Mouse (Mus musculus) retina, postnatal 1 day (tissue): ENCODE data around the gene Bcam.
A peak's percentile ranks its signal among the peaks of the same experiment; 100 is the strongest.

Experiments
- DNase-seq: peaks from one replicate; pipeline ENCODE4 v3.0.0-alpha.2; 2012

Bcam gene

DNA sequence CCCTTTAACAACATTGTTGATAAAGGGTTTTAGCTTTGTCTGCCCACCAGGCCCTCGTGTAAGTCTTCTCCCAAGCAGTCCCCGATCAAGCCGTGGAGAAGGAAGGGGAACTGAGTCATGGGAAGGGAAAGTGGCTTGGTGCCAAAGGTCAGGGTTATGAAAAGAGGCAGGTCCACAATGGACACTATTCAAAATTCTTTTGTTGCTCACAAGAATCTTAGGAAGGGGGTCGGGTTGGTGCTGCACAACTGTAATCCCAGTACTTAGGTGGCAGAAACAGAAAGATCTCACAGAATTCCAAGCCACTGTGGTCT lies 19.8 kb downstream of the Bcam start:
- DNase-seq, result no peak

DNA sequence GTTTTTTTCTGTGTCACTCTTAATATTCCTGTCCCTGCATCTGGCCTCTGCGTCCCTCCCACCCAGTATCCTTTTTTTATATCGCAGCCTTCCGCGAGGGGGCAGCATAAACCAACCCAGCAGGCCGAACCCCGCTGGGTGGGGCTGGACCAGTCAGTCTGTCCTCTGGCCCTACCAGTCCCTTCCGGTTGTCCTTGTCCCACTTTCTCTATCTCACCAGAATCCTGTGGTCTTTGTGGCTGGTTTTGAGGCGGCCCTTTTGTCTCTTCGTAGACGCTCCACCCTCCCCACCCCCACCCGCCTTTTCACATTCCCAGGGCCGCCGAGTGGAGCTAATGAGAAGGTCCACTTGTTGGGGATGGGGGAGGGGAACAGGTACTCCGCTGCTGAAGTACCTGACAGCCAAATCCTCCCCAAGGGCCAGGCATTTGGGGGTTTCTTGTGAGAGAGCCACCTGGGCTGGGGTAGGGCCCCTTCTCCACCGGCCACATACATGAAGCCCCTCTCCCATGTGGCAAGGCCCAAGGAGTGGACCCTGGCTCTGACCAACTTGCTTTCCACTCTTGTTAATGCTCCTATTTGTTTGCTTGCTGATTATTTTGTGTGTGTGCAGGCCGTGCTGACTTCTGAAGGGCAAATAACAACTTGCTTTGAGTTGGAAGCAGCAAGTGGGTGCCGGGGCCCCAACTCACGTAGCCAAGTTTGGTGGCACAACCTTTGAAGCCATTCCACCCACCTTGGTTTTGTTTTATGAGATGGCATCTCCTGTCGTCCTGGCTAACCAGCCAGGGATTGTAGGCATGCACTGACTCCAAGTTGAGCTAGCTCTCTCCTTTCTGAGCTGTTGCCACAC lies 20.4 kb downstream of the Bcam start, which contains the start of gene Nectin2:
TSS of gene Nectin2 (minus strand) at position 267 of the 853 bp plus-strand sequence.
- DNase-seq, result peak; percentile 92

DNA sequence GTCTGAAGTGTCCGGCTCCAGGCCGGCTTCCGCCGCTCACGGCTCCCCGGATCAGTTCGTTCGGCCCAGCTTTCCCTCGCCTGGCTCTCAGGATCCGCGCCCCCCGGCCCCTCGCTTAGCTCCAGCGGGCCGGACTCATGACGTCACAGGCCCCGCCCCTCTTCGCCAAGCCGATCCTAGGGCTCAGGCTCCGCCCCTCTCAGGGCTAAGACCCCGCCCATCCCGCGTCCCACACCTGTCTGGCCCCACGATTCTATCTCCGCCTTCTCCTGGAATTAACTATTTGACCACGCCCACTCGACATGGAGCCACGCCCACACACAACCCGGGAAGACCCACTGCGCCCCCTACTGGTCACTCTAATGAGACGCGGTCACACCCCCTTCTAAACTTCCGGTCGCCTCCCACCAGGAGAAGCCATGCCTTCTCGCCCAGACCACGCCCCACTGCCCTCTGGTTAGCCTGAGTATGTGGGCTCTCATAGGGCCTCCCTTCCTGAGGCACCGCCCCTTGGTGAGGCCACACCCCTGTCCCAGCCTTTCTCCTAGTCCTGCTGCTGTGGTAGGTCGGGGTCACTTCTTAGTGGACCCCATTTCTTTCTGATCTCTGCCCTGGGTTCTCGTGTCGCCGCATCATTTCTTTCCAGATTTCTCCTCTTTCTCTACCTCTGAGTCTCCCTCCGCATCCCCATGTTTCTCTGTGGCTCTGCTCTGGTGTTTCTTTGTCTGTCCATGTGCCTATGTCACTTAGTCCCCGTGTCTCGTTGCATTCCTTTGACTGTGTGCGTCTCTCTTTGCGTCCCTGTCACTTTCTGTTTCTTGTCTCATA lies 21.2 kb downstream of the Bcam start:
- peak; percentile 99 for DNase-seq

DNA sequence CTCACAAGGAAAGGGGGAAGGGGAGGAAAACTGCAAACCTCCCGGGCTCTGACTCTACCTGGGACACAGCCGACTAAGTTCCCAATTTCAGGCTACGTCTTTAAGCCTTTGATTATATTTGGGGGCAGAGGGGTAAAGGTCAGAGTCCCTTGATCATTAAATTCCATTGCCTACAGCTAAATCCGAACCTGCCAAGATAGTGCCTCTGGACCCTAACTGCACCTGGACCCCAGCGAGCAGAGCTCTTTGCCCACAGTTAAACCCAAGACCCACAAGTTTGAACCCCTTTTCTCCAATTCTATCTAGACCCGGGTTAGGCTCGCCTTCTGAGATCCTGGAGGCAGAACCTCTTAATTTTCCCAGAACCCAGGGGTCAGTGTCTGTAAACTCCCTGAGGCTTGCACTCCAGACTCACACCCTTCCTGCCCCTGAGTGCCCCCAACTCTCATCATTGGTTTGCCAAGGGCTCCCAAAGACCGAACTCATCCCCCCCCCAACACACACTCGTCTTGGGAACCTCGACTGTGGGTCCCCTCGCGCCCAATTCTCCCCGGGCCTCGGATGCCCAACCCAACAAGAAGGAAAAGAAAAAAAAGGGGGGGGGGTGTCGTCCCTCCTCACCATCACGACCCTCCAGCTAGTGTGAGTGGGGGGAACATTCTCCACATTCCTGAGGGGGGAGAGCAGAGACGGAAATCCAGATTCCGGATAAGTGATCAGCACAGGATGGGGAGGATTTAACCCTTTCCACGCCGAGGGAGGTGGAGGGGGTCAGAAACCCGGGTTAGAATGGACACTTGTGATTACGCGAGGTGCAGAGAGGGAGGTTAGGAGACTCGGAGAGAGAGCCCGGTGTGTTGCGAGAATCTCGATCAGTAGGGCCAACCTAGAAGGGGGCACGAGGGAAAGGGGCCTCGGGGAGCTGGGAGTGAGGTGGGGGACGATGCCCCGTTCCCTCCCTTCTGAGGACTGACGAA lies 22.3 kb downstream of the Bcam start:
- peak; percentile 64 for DNase-seq

DNA sequence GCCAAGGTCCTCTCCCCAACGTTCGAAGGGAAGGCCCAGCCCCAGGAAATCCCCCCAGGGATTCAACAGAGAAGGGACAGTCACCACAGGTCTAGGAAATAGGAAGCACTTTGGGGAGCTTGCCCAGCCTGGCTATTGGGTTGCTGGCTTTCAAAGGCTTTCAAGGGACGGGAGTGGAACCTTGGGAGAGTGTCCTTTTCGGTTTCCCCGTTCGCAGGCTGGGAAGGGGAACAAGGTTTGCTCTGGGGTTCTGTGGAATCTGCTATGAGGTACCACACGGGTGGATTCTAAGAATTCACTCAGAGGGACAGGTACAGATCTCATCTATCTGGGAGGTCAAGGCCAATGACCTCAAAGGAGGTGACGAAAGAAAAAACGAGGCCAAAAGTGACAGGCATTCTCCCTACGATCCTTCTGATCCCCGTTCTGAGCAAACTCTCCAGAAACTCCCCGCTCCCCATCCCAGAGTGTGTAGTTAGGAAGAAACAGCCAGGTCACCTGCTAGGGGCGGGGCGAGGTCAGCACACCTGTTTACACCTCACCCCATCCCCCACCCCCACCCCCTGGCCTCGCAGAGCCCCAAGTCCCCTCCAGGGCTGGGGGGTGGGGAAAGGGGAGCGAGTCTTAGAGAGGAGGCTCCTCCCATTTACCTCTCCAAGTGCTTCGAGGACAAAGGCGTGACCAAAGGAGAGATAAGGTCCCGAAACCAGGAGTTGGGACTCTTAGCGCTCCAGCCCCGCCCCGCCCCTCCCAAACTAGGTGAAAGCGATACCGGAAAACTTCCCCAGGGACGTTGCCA lies 23.2 kb downstream of the Bcam start:
- DNase-seq, result peak; percentile 21

DNA sequence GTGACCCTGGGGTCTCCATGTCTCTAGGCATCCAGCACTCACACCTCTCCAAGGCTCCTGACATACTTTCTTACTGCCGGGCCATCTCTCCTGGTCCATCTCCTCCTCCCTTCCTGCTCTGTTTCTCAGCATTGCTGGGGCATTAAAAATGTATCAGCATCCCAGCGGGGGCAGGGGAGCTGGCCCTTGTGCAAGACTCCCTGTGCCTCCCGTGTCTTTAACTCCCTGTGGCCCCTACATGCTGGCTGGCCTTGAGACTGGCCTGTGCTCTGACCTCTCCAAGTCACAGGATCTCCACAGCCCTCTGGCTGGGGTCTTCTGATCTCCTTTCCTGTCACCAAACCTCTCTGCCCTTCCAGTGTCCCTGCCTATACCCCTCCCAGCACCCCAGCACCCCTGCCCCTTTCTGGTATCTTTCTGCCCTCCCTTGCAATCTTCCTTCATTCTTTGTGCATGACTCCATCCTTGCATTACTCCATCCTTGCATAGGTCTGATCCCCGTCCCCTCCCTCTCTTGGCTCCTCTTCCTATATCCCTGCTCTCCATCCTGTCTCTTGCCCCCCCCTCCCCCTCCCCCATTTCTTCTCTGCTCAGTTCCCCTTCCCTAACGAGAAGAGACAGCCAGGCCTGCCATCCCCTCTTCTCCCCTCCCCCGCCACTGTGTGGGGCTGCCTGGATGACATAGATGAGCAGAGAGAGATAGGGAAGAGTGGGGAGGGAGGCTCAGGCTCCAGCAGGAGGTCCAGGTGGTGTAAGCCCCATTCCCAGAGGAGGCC lies 24.2 kb downstream of the Bcam start:
- DNase-seq, result peak; percentile 79

DNA sequence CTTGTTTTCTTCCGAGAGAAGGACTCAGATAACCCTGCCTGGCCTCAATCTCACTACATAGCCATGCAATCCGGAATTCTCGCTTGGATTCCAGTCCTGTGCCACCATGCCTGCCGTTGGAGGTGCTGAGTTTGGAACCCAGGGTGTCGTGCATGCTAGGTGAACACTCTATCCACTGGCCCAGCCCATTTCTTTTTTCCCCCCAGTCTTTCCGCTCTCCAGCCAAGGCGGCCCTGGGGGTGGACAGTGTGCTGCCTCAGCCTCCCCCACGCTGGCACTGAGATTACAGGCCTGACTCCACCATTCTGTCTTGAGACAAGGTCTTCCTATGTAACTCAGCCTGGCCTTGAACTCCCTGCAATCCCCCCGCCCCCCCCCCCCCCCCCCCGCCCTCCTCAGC lies 24.8 kb downstream of the Bcam start:
- no peak for DNase-seq

DNA sequence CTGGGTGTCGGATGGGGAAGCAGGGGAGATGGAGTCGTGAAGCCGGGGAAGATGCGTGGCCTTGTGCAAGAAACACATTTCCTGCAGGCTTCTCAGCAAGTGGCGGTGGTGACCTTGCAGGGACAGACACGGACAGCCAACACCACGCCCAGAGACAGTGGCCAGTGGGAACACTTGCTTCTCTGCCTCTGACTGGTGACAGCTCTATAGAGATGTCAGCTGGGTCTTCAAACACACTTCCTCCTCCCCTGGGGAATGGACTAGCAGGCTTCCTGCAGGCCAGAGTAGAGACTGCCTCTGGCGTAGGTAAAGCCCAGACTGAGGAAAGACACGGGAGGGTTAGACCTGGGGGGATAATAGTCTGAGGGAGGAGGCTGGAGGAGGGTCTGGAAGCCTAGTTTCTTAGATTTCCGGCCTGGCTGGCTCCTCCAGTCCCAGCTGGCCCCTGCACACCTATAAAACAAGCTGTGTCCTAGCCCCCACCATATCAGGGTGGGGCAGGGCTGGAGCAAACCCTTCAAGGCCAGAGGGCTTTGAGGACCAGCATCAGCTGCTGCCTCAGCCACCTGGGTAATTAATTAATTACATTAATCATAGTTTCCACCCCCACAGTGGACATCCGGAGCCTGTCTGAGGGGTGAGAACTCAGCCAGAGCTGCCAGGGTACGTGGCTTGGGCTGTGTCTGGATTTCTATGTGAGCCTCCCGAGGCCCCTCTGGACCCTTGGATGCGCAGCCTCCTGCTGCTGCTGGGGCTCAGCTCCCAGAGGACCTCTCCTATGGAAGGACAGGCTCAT lies 26.0 kb downstream of the Bcam start:
- no peak for DNase-seq

DNA sequence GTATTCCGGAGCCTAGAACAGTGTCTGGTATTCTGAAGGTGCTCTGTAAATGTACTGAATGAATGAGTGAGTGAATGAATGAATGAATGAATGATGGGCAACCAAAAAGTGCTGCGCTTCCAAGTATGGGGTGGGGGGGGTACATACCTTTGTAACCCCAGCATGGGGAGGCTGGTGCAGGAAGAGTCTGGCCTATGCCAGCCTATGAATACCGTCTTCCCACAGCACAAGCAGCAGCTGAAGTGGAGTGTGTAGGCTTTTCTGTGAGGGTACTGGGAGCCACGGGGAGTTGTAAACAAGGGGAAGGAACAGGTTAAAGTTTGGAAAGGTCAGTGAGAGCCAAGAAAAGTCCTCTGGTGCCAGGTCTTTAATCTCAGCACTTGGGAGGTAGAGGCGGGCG lies 27.0 kb downstream of the Bcam start:
- no peak for DNase-seq

DNA sequence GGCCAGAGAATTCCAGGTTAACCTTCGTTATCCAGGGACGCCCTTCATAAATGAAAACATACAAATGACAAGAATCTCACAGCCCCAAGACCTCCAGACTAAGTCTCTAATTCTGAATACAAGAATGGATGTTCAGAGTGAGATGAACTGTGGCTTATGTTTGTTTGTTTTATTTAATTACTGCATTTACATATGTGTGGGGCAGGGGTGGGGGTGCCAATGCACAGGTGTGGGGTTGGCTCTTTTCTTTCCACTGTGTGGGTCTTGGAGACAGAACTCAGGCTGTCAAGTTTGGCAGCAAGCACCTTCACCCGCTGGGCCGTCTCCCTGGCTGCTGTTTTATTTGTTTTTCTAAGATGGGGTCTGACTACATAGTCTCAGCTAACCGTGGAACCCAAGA lies 28.3 kb downstream of the Bcam start:
- DNase-seq, result no peak

DNA sequence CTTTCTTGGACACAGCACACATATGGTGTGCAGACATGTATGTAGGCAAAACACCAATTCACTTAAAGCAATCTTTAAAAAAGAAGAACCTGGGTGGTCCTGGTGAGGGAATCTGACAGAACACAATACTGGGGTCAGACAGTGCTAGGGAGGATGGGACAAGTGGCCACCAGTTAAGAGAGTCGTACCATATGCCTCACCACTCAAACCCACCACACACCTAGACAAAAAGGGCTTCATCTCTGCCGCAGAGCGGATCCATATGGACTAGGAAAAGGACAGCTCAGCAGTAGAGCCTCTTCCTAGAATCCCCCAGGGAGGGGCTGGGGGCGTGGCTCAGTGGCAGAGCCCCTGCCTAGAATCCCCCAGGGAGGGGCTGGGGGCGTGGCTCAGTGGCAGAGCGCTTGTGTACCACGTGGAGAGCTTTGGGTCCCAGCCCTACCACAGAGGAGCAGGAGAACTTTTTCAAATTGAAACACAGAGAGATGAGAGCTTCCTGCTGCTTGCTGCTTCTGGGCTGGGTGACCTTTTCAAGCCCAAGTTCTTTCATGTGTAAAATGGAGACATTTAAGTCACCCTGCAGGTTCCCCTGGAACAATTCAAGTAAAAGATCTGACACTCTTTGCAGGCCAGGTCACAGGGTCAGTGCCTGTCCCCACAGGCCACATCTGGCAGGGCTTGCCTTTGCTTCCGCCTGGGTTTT lies 29.3 kb downstream of the Bcam start:
- DNase-seq, result peak; percentile 19

DNA sequence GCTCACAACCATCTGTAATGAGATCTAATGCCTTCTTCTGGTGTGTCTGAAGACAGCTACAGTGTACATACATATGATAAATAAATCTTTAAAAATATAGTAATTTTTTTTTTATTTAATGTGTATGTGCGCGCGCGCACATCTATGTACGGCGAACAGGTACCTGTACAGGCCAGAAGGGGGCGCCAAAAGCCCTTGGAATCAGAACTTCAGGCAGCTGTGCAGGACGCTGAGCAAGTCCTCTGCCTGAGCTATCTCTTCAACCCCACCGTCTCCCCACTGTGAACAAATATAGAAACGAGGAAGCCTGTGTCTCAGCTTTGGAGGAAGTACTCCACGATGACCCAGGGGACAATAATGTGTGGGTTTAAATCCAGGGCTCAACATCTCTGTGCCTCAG lies 30.5 kb downstream of the Bcam start:
- DNase-seq, result no peak

DNA sequence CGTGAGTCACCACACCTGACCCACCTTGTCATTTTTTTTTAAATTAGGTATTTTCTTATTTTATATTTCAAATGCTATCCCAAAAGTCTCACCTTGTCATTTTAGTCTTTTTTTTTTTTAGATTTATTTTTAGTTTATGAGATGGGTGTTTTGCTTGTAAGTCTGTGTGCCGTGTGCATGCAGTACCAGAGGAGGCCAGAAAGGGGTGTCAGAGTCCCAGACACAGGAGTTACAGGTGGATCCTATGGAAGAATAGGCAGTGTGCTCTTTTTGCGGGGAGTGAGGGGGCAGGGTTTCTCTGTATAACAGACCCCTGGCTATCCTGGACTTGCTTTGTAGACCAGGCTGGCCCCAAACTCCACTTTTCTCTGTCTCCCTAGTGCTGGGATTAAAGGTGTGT lies 32.0 kb downstream of the Bcam start:
- peak; percentile 32 for DNase-seq

DNA sequence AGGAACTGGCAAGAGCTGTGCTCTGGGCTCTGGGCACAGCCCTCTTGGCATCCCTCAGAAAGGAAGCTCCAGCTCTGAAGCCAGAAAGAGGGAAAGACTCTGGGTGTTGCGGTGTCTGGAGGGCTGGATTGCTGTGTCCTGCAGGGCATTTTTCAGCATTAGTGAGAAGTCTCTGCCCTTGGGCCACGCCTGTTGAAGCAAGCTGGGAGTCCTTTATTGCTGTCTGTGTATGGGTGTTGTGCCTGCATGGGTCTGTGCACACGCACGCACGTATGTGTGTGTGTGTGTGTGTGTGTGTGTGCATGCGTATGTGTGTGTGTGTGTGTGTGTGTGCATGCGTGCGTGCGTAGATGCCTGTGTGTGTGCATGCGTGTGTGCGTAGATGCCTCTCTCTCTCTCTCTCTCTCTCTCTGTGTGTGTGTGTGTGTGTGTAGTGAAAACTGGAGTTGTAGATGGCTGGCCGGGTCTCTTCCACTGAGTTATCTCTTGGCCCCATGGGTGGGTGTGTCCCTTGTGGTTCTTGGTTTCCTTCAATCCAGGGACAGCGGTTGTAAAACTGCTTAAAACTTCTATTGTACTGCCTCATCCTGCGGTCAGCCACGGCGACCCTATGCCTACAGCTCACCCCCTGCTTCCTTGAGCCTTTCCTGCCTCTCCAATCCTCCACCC lies 34.3 kb downstream of the Bcam start:
- DNase-seq, result no peak

DNA sequence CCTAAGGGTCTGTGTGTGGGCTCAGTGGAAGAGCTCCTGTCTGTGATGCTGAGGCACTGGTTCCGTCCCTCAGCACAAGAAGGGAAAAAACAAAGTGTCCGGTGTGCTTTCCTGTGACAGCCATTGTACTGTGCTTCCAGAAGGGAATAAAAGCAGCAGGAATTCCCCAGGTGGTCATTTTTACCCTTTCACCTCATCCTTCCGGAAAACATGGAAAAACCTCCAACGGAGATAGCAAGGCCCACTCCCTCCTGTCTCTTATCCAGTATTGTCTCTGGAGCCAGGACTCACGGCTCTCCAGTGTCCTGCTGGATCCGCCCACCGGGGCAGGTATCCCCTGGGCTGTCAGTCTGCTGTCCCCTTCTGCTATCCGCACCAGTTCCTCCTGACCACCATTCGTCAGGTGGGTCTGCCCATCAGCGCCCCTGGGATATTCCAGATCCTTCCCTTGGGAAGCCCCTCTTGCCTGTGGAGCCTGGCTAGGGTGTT lies 36.6 kb downstream of the Bcam start:
- DNase-seq, result no peak

DNA sequence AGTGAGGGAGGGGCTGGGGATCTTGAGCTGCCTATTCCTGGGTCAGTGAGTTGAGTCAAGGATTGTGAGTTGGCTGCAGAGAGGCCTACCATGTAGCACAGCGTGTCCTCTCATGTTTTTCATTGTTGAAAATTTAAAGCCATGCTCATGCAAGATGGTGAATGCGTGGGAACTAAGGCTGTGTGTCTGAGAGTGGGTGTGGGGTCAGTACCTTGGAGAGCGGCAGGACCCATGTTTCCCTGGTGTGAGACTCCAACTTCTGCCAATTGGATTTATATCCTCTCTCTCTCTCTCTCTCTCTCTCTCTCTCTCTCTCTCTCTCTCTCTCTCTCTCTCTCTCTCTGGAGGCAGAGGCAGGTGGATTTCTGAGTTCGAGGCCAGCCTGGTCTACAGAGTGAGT lies 44.3 kb downstream of the Bcam start:
- no peak for DNase-seq

DNA sequence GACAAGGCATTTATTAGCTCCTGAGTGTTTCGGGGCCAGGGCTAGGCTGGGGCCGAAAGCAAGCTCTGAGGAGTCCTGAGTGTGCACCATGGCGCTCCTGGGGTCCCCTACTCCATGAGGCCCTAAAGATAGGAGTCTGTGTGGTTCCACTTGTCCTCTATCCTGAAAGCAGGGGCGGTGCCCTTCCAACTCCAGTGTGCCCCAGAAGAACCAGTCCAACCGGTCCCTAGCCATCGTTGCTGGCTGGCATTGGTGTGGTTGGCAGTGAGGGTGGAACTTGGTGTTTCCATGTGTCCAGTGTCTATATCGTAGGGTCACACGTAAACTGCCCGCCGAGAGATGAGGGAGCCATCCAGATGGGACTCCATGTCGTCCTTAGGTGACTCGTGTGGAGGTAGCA lies 46.6 kb downstream of the Bcam start:
- DNase-seq, result no peak

DNA sequence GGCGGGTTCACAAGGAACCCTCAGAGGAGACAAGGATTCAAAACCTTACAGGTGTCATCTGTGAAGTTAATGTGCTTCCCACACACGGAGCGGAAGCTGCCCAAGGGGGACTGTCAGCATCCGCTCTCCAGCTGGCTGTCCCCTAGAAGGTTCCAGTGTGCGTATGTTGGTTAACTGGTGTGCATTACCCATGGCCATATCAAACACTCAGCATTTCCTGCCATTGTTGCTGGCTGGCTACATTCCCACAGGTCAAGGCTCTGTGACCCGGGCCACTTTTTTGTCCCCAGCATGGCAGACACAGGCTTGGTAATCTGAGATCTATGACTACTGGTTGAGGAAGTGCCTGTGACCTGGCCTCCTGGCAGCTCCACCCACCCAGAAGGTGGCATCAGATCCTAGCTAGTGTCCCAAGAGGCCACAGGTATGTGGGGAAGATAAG lies 48.0 kb downstream of the Bcam start:
- DNase-seq, result no peak

DNA sequence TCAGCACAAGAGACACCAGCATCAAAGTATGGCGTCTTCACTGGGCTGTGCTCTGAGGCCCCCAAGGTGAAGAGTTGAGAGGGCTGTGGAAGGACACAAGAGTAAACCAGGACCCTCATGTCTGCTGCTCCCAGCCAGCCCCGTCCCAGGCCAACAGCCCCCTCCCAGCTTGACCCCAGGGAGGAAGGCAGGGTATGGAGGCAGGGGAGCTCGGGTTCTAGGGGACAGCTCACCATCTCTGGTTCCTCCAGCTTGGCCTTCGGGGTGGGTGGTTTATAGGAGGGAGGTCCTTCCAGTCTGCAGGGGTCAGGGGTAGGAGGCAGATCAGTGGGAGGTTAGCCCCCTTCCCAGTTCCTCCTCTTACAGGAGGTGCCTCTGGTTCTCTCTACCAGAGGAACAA lies 51.6 kb downstream of the Bcam start:
- DNase-seq, result no peak
